Mouse (Mus musculus): ENCODE results near the gene Cap2.

Gene Cap2

DNA sequence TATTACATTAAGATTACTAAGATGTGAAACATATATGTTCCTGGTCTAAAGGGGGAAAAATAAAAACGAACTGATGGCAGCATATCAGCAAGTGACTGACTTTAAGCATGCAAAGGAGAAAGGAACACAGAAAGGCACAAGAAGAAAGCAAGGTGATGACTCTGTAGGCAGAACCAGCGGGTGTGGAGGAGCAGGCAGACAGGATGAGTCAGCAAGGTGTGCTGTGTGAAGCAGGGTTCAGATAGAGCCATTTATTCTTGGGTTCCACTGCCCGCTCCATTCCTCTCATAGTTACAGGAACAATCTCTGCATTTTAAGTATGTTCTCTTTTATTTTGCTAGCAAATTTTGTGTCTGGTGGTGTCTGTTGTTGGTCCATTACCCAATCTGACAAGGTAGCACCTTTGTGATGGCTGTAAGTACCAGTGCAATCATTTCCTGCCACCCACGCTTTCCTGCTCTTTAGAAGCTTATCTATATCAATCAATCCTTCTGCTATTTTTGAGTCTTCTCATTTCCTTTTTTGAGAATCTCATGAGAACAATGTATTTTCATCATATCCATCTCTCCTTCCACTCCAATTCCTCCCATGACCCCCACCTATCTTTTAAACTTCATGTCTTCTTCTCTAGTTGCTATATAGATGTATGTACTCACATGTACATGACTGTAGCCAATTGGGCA, 189.1 kb downstream of the Cap2 start:
- no peak for DNase-seq (ENCODE audit: low spot score in 2 of 2)

DNA sequence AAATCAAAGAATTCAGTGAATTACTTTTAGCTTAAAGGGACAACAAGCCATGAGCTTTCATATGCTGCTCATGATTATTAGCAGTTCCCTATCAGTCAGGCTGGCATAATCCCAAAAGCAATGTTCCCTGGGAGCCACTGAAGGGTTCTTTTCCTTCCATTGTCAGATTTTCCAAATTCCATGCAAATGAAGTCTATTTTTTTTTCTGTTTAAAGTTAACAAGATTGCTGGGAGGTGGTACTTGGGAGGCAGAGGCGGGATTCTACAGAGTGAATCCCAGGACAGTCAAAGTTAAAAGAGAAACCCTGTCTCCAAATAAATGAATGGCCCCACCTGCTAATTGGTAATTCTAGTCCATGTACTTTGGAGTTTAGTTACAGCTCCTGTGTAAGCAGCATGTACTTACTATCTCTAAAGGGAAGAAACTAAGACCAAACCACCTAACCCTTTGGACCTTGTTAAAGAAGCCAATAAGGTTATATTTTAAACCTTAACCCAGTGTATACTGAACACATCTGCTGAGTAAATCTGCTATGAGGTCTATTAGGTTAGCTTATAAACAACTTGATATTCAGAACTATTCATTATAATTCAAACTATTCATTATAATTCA, 193.8 kb downstream of the Cap2 start:
- DNase-seq (ENCODE audit: low spot score in 2 of 2): no peak

DNA sequence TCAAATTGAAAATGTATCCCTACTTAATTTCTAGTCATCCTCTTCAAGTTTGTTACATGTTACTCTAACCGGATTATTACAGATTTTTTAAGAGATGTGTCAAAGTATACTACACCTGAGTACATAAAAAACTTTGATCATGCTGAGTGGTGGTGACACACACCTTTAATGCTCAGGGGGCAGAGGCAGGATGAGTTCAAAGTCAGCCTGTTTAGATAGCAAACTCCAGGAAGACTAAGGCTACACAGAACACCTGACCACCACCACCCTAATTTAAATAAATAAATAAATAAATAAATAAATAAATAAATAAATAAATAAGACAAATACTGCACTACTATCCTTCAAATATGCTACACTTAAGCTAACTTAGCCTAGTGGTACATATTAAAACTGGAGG, 194.3 kb downstream of the Cap2 start:
- DNase-seq (ENCODE audit: low spot score in 2 of 2): no peak

DNA sequence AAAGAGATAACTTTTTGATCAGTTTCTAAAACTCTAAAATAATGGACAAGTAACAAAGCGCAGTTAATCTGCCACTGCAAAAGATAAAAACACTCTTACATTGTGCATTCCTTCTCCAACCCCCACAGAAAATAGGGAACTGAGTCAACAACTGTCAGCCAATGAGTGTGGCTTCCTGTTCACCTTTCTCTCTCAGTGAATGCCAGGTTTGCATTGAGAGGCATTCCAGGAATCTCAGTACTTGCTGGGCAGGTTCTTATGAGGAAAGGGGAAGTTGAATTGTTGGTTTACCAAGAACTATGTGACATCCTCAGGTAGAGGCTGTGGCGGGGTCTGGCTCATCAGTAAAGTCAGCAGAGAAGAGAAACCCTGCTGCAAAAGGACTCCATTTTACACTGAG, 195.1 kb downstream of the Cap2 start:
- no peak for DNase-seq (ENCODE audit: low spot score in 2 of 2)

DNA sequence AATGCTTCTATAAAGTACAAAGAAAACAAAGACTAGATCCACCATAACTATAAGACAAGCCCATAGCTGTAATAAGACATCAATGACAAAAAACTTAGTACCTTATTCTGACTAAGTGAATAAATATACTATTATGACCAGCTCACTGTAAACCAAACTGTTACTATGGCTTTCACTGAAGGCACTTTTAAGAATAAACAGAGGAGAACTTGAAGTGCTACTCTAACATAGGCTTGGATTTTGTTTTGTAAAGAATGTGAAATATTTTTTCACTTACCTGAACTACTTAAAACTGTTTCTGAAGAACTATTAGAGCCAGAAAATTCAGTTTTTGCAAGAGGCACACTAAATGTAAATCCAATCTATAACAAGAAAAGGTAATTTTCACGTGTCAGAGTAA, 197.7 kb downstream of the Cap2 start:
- DNase-seq (ENCODE audit: low spot score in 2 of 2): no peak
